In the genomic region with DNA sequence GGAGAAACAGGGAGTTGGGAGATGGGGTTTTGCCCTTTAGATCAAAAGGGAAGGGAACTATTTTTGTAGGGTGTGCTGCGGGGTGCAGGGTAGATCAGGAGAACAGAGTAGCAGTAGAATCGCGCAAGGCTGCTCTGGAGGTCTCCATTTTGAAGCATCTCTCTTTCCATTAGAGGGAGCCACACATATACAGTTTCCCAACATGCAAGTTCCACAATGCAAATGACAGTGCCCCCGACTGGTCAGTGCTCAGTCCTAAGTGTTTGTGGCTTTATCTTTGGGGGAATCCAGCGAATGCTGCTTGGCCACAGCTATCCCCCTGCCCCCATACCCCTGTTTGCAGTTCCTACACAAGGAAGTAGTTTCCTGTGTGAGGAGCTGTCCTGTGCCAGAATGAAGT, we compare ENCODE assay signal across 16 mouse cellular contexts.
A peak's percentile ranks its signal among the peaks of the same experiment; 100 is the strongest.
DNase-seq lines count a peak whose midpoint lies in the region; ATAC-seq and TF ChIP-seq lines count a peak whose summit lies in the region.
"Had no signal": no experiment of that assay in that cellular context is flagged by ENCODE, and none has a peak within 500 bp of the region (broad histone marks: within the 10 kb centered on the region; RNA-seq: fewer than 3 reads in every experiment).

No protein-coding gene starts in this region.

- H3K4me2 ChIP-seq in hindbrain, postnatal 0 days (ENCODE audit: low read depth, low read length) = no peak overlapping the region
- H3K4me2 ChIP-seq in hindbrain, embryonic 12.5 days (replicated peaks) = no peak overlapping the region
- H3K4me2 ChIP-seq: lung, embryonic 15.5 days; neural tube, embryonic 13.5 days had no signal

- no peak overlapping the region for H3K4me3 ChIP-seq in hindbrain, postnatal 0 days (ENCODE audit: low read length)
- H3K4me3 ChIP-seq in hindbrain, embryonic 12.5 days = no peak overlapping the region
- H3K4me3 ChIP-seq: forebrain, embryonic 10.5 days; heart, embryonic 10.5 days; lung, embryonic 15.5 days; neural tube, embryonic 13.5 days had no signal

- 79% methylated on average over 5 of the region's 5 CpGs for WGBS in hindbrain, postnatal 0 days
- WGBS in hindbrain, embryonic 12.5 days = 78% methylated on average over 5 of the region's 5 CpGs

- no peaks in the 10 kb centered on the region; the same call in 1 of the 2 replicates for H3K4me1 ChIP-seq in hindbrain, postnatal 0 days (ENCODE audit: insufficient read depth, low read length)
- peaks cover 3% of the 10 kb centered on the region; the same call in 1 of the 2 replicates for H3K4me1 ChIP-seq in hindbrain, embryonic 12.5 days
- H3K4me1 ChIP-seq: neural tube, embryonic 13.5 days had no signal

- no peak overlapping the region for H3K27ac ChIP-seq in hindbrain, postnatal 0 days
- no peak overlapping the region for H3K27ac ChIP-seq in hindbrain, embryonic 12.5 days
- H3K27ac ChIP-seq: forebrain, embryonic 10.5 days; heart, embryonic 10.5 days; lung, embryonic 15.5 days; neural tube, embryonic 13.5 days had no signal

- H3K9me3 ChIP-seq in hindbrain, postnatal 0 days (ENCODE audit: low read length) = no peaks in the 10 kb centered on the region
- no peaks in the 10 kb centered on the region for H3K9me3 ChIP-seq in hindbrain, embryonic 12.5 days (replicated peaks)
- H3K9me3 ChIP-seq: forebrain, embryonic 10.5 days; heart, embryonic 10.5 days; lung, embryonic 15.5 days; neural tube, embryonic 13.5 days had no signal

- no peaks in the 10 kb centered on the region for H3K36me3 ChIP-seq in hindbrain, postnatal 0 days (ENCODE audit: insufficient read depth, low read length)
- no peaks in the 10 kb centered on the region for H3K36me3 ChIP-seq in hindbrain, embryonic 12.5 days
- no peaks in the 10 kb centered on the region for H3K36me3 ChIP-seq in splenic B cell, adult 2 months (ENCODE audit: control insufficient read depth, insufficient read depth, low read length, poor library complexity, severe bottlenecking)
- H3K36me3 ChIP-seq: forebrain, embryonic 10.5 days; heart, embryonic 10.5 days; lung, embryonic 15.5 days; neural tube, embryonic 13.5 days had no signal

- DNase-seq in hindbrain, postnatal 0 days (ENCODE audit: low spot score) = no peak
- peak; percentile 27 for DNase-seq in lung, postnatal 36 days
- DNase-seq in lung, postnatal 4 days = no peak
- DNase-seq in splenic B cell, adult 2 months (ENCODE audit: low read depth, low spot score) = peak; percentile 40
- DNase-seq in adrenal gland, adult 2 months = no peak
- no peak for DNase-seq in retina, embryonic 14.5 days (ENCODE audit: low spot score)
- DNase-seq: cerebellum, adult 11-12 months; kidney, adult 8-10 months; midbrain, embryonic 14.5 days; retina, postnatal 1 day had no signal

- TF ChIP-seq CTCF in hindbrain, postnatal 0 days (IDR thresholded peaks at IDR 0.05; ENCODE audit: low read depth) = peak; percentile 26

- no peaks in the 10 kb centered on the region for H3K27me3 ChIP-seq in hindbrain, postnatal 0 days (ENCODE audit: insufficient read depth, low read length)
- H3K27me3 ChIP-seq in hindbrain, embryonic 12.5 days = no peaks in the 10 kb centered on the region
- no peaks in the 10 kb centered on the region for H3K27me3 ChIP-seq in splenic B cell, adult 2 months (ENCODE audit: control insufficient read depth, insufficient read depth, low read length, poor library complexity, severe bottlenecking)
- H3K27me3 ChIP-seq: lung, embryonic 15.5 days; neural tube, embryonic 13.5 days had no signal

- ATAC-seq in hindbrain, postnatal 0 days = no peak
- no peak for ATAC-seq in hindbrain, embryonic 12.5 days (ENCODE audit: low FRiP score)
- peak; percentile 72 for ATAC-seq in common myeloid progenitor, adult 5-6 weeks (replicated peaks; ENCODE audit: low read depth, poor library complexity, severe bottlenecking)

- no peak overlapping the region for H3K9ac ChIP-seq in hindbrain, postnatal 0 days (replicated peaks; ENCODE audit: low read length)
- no peak overlapping the region for H3K9ac ChIP-seq in hindbrain, embryonic 12.5 days
- H3K9ac ChIP-seq: lung, embryonic 15.5 days; neural tube, embryonic 13.5 days had no signal

Comparison
In these comparisons a context has a peak if more than half of its experiments do, and no peak if none do; other contexts are left out.
1. DNase-seq: peak in lung, postnatal 36 days (single experiment) and splenic B cell, adult 2 months (single experiment); none in hindbrain, postnatal 0 days (single experiment), lung, postnatal 4 days (0 of 2), adrenal gland, adult 2 months (single experiment) and retina, embryonic 14.5 days (single experiment).